ENCODE assay signal across 8 mouse cellular contexts in the genomic region with DNA sequence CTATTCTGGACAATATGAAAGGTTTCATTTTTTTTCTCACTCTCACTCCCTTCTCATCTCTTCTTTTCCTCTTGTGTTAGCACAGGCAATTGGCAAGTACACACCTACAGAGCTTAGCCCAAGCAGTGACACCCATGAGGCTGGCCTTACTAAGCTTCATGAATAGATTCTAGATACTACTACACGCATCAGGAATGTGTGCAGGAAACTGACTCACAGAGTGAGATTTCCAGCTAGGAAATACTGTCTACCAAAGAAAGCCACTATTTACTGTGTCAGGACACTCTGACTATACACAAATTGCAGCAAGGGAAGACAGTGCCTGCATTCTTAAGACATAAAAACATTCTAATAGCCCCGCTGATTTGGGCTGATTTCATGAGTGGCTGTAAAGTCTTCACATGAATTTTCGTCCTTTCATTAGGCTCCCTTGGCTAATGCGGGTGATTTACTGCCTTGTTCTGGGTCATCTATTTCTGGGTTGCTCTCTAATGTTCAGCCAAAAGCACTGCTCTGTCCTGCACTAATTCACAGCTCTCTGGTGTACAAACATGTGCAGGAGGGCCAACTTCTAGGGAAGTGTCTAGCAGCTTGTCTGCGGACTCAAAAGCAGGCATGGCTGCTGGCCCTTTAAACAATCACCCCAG.
DNase-seq lines count a peak whose midpoint lies in the region; ATAC-seq lines count a peak whose summit lies in the region.

No protein-coding gene starts in this region.

- no peaks in the 10 kb centered on the region for H3K27me3 ChIP-seq in neural tube, embryonic 14.5 days (ENCODE audit: control insufficient read depth, insufficient read depth, low read length)

- no peaks in the 10 kb centered on the region for H3K36me3 ChIP-seq in neural tube, embryonic 14.5 days (ENCODE audit: control insufficient read depth, insufficient read depth, low read length)

- H3K9ac ChIP-seq in neural tube, embryonic 14.5 days (replicated peaks; ENCODE audit: low read depth, low read length) = no peak overlapping the region

- 12% methylated on average over 5 of the region's 5 CpGs for WGBS in neural tube, embryonic 14.5 days

- peak; percentile 81 for ATAC-seq in neural tube, embryonic 14.5 days (ENCODE audit: low read depth)

- peaks cover 10% of the 10 kb centered on the region for H3K4me1 ChIP-seq in neural tube, embryonic 14.5 days (ENCODE audit: control insufficient read depth, insufficient read depth, low read length)

- H3K4me2 ChIP-seq in neural tube, embryonic 14.5 days (ENCODE audit: low read depth, low read length) = no peak overlapping the region

- intact Hi-C loops in heart, postnatal 36 days (cut with DNase I) = loop anchor here (10.0 kb wide), 1 partner anchor 252 kb away; a partner anchor contains a TSS

- no peaks in the 10 kb centered on the region for H3K9me3 ChIP-seq in neural tube, embryonic 14.5 days (ENCODE audit: control insufficient read depth, low read length)

- H3K27ac ChIP-seq in neural tube, embryonic 14.5 days (ENCODE audit: low read depth, low read length) = no peak overlapping the region

- DNase-seq in cerebellum, postnatal 25 days = peak; percentile 14 to 15
- no peak for DNase-seq in cerebellum, postnatal 14 days
- peak; percentile 4 for DNase-seq in ovary, adult 18-20 months (ENCODE audit: low spot score)
- DNase-seq in ovary, postnatal 10 days (ENCODE audit: low spot score) = no peak
- peak; percentile 24 to 28 for DNase-seq in heart, postnatal 36 days
- DNase-seq in right cerebral cortex, adult 18-20 months = no peak
- no peak for DNase-seq in cerebellum, postnatal 36 days

- no peak overlapping the region for H3K4me3 ChIP-seq in neural tube, embryonic 14.5 days (ENCODE audit: low read depth, low read length)

Comparison
In these comparisons a context has a peak if more than half of its experiments do, and no peak if none do; other contexts are left out.
1. DNase-seq: peak in cerebellum, postnatal 25 days (2 of 2), ovary, adult 18-20 months (single experiment) and heart, postnatal 36 days (2 of 2); none in cerebellum, postnatal 14 days (0 of 2), ovary, postnatal 10 days (single experiment), right cerebral cortex, adult 18-20 months (single experiment) and cerebellum, postnatal 36 days (0 of 2).